Mouse (Mus musculus): Measurements from ENCODE around the gene Fam89b. TPM values are rescaled to one million over a fixed set of nuclear protein-coding genes. Genes with fewer than 3 reads are reported as not detected.

Gene Fam89b
- polyA plus RNA-seq, 1 experiment from 2014 or later = 170 TPM

DNA sequence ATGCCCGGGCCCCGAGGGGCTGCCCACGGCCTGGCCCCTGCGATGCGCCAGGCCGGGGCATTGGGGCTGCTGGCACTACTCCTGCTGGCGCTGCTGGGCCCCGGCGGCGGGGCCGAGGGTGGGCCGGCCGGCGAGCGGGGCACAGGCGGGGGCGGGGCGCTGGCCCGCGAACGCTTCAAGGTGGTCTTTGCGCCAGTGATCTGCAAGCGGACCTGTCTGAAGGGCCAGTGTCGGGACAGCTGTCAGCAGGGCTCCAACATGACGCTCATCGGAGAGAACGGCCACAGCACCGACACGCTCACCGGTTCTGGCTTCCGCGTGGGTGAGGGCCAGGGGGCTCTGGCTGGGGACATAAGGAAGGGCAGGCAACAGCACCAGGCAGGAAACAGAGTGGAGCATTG lies 12.8 kb upstream of the Fam89b start:
- 1% methylated on average over 32 of the region's 32 CpGs for WGBS
- H3K4me2 ChIP-seq (ENCODE audit: low read length) = peak overlapping the region; percentile 99
- peak overlapping the region; percentile 64 for H3K4me3 ChIP-seq (replicated peaks; ENCODE audit: low read length)
- ATAC-seq = peak; percentile 49
- H3K27me3 ChIP-seq (replicated peaks; ENCODE audit: control insufficient read depth, insufficient read depth, low read length) = 0 out of 2 replicates have a peak, but pooled peaks cover 4% of the 10 kb centered on the region
- no peaks in the 10 kb centered on the region for H3K36me3 ChIP-seq (ENCODE audit: control insufficient read depth, insufficient read depth)
- H3K4me1 ChIP-seq (replicated peaks; ENCODE audit: control insufficient read depth, insufficient read depth, low read length) = peaks cover 46% of the 10 kb centered on the region
- peak overlapping the region; percentile 89 for H3K27ac ChIP-seq (ENCODE audit: low read length)
- no peaks in the 10 kb centered on the region for H3K9me3 ChIP-seq (ENCODE audit: control insufficient read depth, low read length)
- peak overlapping the region; percentile 82 for H3K9ac ChIP-seq (replicated peaks; ENCODE audit: low read depth, low read length)

DNA sequence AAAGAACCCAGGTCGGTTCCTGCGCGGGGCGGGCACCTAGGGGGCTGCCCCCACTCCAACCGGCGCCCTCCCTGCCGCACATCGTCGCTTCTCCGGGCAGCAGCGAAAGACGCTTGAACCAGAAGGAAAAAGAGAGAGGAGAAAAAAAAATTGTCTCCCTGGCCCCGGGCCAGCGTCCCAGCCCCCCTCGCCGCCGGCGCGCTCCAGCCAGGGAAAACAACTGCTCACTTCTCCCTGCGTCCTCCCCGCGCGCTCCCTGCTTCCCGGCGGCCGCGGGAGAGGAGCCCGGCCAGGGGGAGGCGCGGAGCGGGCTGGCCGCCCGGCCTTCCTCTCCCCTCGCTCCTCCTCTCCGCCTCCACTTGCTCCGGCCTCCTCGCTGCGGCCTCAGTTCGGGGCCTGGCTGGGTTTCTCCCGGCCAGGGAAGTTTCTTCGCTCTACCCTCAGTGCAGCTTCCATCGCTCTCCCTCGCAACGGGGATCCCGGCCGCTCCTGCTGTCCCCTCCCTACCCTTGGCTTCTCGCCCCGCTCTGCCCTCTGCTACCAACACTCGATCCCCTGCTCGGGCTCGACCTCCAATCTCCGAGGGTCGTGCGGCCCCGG lies 12.3 kb upstream of the Fam89b start:
- Histone ChIP-seq H3K36me3 (ENCODE audit: control insufficient read depth, insufficient read depth) (no peaks in the 10 kb centered on the region), H3K9ac (replicated peaks; ENCODE audit: low read depth, low read length) (peak overlapping the region; percentile 82), H3K27me3 (replicated peaks; ENCODE audit: control insufficient read depth, insufficient read depth, low read length) (0 out of 2 replicates have a peak, but pooled peaks cover 4% of the 10 kb centered on the region), H3K9me3 (ENCODE audit: control insufficient read depth, low read length) (no peaks in the 10 kb centered on the region), H3K4me2 (ENCODE audit: low read length) (peak overlapping the region; percentile 99), H3K27ac (ENCODE audit: low read length) (peak overlapping the region; percentile 89), H3K4me1 (replicated peaks; ENCODE audit: control insufficient read depth, insufficient read depth, low read length) (peaks cover 46% of the 10 kb centered on the region), H3K4me3 (replicated peaks; ENCODE audit: low read length) (peak overlapping the region; percentile 64)
- peak; percentile 70 for ATAC-seq
- WGBS = under 1% methylated on average over 37 of the region's 55 CpGs

DNA sequence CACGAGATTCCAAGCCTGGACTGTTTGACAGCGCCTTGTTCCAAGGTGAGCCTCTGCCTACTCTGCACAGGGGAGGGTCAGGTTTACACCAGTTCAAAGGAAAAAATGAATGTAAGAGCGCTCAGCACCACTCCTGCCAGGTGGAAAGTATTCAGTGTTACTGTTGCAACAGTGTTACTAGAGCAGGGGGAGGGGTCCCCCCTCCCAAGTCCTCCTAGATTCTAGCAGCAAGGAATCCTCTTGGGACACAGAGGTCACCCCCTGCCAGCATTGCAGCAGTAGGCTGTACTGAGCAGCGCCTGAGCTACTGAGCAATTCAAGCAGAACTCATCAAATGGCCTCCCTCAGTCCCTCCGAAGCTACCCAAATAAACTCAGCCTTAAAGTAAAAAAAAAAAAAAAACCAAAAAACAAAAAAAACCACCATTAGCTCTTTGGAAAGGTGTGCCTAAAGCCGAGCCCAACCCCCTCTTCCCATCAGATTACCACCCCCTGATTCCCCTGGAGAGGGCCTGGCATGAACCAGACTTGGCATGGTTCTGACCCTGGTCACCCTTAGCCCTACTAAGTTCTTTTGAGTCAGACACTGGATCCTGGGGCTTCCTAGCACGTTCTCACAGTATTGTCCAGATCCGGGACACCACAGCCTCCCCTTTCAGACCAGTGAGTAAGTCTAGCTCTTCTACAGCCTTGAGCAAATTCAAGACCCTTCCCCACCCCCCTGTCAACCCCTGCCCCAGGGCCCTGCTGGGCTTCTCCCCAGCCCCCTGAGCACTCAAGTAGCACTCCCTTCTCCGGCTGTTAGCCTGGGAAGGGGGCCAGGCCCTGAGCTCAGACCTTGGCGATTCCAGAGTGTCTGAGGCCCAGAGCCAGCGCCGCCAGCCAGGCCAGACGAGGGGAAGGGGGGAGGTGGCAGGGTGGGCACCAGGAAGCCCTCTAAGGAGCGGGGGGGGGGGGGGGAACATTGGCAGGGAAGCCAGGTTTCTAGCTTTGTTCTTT lies 11.2 kb upstream of the Fam89b start, which contains the start of gene Ltbp3:
Gene Ltbp3, plus strand, starts transcription at position 585 of the 998 bp plus-strand sequence.
- H3K27me3 ChIP-seq (replicated peaks; ENCODE audit: control insufficient read depth, insufficient read depth, low read length) = 0 out of 2 replicates have a peak, but pooled peaks cover 4% of the 10 kb centered on the region
- WGBS = 12% methylated on average over 13 of the region's 14 CpGs

DNA sequence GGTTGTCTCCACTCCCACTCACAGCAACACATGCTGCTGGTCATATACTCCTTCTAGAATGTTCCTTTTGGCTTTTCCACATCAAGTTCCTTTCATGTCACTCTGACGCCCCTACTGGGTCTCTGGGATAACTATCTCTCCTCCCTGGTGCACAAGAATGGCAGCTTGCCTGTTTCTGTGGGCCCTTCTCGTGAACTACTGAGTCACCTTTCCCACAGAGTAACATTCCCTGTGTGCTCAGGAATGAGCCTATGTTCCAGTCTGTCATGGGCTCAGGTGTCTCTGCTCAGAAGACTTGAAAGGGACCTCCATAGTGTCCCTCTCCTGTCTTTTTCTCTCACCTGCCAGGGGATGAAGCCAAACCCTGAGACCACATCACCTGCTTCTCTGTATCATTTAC lies 10.0 kb upstream of the Fam89b start:
- Histone ChIP-seq H3K4me3 (replicated peaks; ENCODE audit: low read length) (no peak overlapping the region), H3K9ac (replicated peaks; ENCODE audit: low read depth, low read length) (no peak overlapping the region), H3K9me3 (ENCODE audit: control insufficient read depth, low read length) (no peaks in the 10 kb centered on the region), H3K4me1 (replicated peaks; ENCODE audit: control insufficient read depth, insufficient read depth, low read length) (peaks cover 31% of the 10 kb centered on the region), H3K4me2 (ENCODE audit: low read length) (no peak overlapping the region), H3K27me3 (replicated peaks; ENCODE audit: control insufficient read depth, insufficient read depth, low read length) (0 out of 2 replicates have a peak, but pooled peaks cover 2% of the 10 kb centered on the region), H3K27ac (ENCODE audit: low read length) (no peak overlapping the region), H3K36me3 (ENCODE audit: control insufficient read depth, insufficient read depth) (no peaks in the 10 kb centered on the region)
- no peak for ATAC-seq
- WGBS = 59% methylated on average over 2 of the region's 2 CpGs

More for the DNA sequence above, 11.2 kb upstream of the Fam89b start, which contains the start of gene Ltbp3:
- H3K36me3 ChIP-seq (ENCODE audit: control insufficient read depth, insufficient read depth) = no peaks in the 10 kb centered on the region
- peak within 1 kb of the TSS; percentile 89 for H3K27ac ChIP-seq (ENCODE audit: low read length)
- H3K4me2 ChIP-seq (ENCODE audit: low read length) = peak within 1 kb of the TSS; percentile 99
- peak within 1 kb of the TSS; percentile 64 for H3K4me3 ChIP-seq (replicated peaks; ENCODE audit: low read length)
- peak within 1 kb of the TSS; percentile 82 for H3K9ac ChIP-seq (replicated peaks; ENCODE audit: low read depth, low read length)
- peak; percentile 80 for ATAC-seq
- H3K4me1 ChIP-seq (replicated peaks; ENCODE audit: control insufficient read depth, insufficient read depth, low read length) = peaks cover 35% of the 10 kb centered on the region
- no peaks in the 10 kb centered on the region for H3K9me3 ChIP-seq (ENCODE audit: control insufficient read depth, low read length)

DNA sequence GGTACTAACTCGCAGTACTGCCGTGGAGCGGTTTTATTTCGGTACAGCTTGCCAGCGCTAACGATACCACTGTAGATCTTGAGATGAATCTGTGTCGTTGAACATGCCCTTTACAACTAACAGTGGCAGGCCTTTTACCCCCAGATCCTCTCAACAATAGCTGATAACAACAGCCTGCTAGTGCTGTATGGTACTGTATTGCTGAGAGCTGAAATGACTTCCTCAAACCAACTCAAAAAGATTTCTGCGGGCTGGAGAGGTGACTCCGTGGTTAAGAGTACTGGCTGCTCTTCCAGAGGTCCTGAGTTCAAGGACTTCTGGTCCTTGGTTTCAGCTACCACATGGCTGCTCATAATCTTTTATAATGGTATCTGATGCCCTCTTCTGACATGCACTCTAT lies 4.9 kb upstream of the Fam89b start:
- peaks cover 21% of the 10 kb centered on the region for H3K4me1 ChIP-seq (replicated peaks; ENCODE audit: control insufficient read depth, insufficient read depth, low read length)
- H3K9me3 ChIP-seq (ENCODE audit: control insufficient read depth, low read length) = no peaks in the 10 kb centered on the region
- no peaks in the 10 kb centered on the region for H3K27me3 ChIP-seq (replicated peaks; ENCODE audit: control insufficient read depth, insufficient read depth, low read length)
- H3K27ac ChIP-seq (ENCODE audit: low read length) = no peak overlapping the region
- no peak for ATAC-seq
- H3K4me2 ChIP-seq (ENCODE audit: low read length) = no peak overlapping the region
- no peak overlapping the region for H3K4me3 ChIP-seq (replicated peaks; ENCODE audit: low read length)
- 76% methylated on average over 9 of the region's 9 CpGs for WGBS
- H3K9ac ChIP-seq (replicated peaks; ENCODE audit: low read depth, low read length) = no peak overlapping the region
- H3K36me3 ChIP-seq (ENCODE audit: control insufficient read depth, insufficient read depth) = no peaks in the 10 kb centered on the region

DNA sequence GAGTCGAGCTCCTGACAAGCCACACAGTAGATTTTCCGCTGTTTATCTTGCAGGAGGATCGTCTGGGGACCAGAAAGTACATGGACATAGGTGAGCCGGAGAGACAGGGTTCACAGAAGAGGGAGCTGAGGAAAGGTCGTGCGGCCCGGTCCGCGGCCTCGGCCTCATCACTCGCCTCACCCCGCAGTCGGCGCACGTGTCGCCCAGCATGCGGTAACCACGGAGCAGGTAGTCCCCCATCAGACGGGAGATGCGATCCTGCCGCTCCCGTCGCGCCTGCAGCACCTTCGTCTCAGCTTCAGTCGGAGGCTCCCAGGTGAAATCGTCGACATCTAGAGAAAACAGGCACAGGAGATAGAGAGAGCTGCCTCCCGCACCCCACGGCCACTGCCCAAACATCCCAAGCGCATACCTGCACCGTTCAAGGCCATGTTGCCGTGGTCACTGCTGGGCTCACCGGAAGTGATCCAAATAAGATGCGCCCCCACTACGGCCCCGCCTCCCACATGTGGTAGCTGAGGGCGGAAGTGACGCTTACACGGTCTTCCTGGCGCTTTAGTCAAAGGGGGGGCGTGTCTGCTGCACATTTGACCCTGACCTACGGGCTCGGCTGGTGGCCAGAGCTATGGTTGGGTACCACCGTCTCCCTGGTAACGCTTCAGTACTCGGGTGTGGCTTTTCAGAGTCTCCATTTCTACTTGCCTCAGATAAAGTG lies 2.0 kb upstream of the Fam89b start:
- Histone ChIP-seq H3K4me2 (ENCODE audit: low read length) (peak overlapping the region; percentile 97), H3K36me3 (ENCODE audit: control insufficient read depth, insufficient read depth) (no peaks in the 10 kb centered on the region), H3K4me1 (replicated peaks; ENCODE audit: control insufficient read depth, insufficient read depth, low read length) (peaks cover 42% of the 10 kb centered on the region), H3K27ac (ENCODE audit: low read length) (no peak overlapping the region), H3K4me3 (replicated peaks; ENCODE audit: low read length) (peak overlapping the region; percentile 78), H3K27me3 (replicated peaks; ENCODE audit: control insufficient read depth, insufficient read depth, low read length) (no peaks in the 10 kb centered on the region), H3K9ac (replicated peaks; ENCODE audit: low read depth, low read length) (peak overlapping the region; percentile 52), H3K9me3 (ENCODE audit: control insufficient read depth, low read length) (no peaks in the 10 kb centered on the region)
- peak; percentile 73 for ATAC-seq
- 1% methylated on average over 47 of the region's 47 CpGs for WGBS

DNA sequence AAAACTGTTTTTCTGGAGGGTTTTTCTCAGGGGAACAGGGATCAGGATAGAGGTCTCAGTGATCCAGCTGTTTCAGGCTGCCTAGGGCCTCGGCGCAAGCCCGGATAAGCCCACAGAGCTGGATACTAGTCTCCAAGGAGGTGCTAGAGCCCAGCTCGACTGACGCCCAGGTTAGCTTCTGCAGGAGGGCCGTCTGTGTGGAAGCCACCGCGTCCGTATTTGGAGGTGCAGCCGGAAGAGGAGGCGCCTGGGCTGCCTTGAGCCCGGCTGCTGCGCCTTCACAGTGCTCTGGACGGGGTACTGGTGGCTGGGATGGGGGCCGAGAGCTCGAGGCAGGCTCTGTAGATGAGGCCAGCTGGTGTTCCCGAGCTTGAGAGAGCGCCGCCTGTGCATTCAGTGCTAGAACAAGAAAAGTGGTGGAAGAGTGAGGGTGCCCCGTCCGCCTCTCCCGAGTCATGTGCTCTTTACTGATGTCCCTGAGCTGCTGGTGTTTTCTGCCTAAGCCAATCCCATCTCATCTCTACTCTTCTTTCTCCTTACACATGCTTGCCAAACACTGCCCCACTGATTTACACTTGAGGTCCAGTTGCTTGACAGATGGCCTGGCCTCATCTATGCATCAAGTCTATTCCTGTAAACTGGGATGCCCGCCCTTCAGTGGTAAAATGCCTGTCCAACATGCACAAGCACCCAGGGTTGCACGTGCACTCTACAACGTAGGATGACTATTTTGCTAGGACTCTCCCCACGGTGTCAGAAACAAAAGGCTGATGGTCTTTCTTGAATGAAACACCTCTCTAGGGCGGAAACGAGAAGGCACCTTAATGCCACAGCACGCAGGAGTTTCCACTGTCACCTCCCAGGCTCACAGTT lies 1.1 kb upstream of the Fam89b start:
- H3K4me3 ChIP-seq (replicated peaks; ENCODE audit: low read length) = peak overlapping the region; percentile 78
- H3K4me1 ChIP-seq (replicated peaks; ENCODE audit: control insufficient read depth, insufficient read depth, low read length) = peaks cover 51% of the 10 kb centered on the region
- no peaks in the 10 kb centered on the region for H3K9me3 ChIP-seq (ENCODE audit: control insufficient read depth, low read length)
- peak overlapping the region; percentile 97 for H3K4me2 ChIP-seq (ENCODE audit: low read length)
- H3K27ac ChIP-seq (ENCODE audit: low read length) = no peak overlapping the region
- peak overlapping the region; percentile 52 for H3K9ac ChIP-seq (replicated peaks; ENCODE audit: low read depth, low read length)
- H3K27me3 ChIP-seq (replicated peaks; ENCODE audit: control insufficient read depth, insufficient read depth, low read length) = no peaks in the 10 kb centered on the region
- WGBS = 76% methylated on average over 29 of the region's 29 CpGs
- ATAC-seq = no peak
- H3K36me3 ChIP-seq (ENCODE audit: control insufficient read depth, insufficient read depth) = no peaks in the 10 kb centered on the region

DNA sequence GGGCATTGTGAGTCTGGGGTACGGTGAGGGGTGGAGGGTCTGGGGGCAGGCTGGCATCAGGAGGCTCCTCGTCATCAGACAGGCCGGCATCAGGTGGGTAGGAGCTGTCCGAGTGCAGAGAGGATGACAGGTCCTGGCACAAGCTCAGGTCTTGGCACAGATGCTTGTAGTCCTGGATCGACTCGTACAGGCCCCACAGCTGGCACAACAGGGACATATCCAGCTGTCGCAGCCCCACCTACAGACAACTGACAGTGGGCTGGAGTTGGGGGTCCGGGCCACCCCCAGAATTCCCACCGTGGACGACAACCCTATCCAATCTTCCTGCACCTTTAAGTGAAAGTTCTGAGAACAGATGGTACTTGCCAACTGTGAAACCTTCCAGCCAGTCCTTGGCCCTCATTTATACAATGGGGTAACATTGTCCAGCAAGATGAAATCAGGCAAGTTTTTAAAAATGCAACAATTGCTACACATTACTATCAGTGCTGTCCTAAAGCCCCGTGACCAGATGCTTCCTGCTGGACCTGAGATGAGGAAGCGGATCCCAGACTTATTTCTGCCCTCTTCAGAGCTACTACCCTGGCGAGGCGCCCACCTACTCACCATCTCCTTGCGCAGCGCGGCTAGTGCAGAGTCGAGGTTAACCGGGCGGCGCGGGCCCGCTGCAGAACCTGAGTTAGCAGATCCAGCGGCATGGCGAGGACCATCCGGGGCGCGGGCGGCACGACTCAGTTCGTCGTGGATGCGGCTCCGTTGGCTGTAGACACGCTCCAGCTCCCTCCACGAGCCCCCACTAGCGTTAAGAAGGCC lies 616 bp downstream of the Fam89b start:
- Histone ChIP-seq H3K9me3 (ENCODE audit: control insufficient read depth, low read length) (no peaks in the 10 kb centered on the region), H3K27me3 (replicated peaks; ENCODE audit: control insufficient read depth, insufficient read depth, low read length) (no peaks in the 10 kb centered on the region), H3K36me3 (ENCODE audit: control insufficient read depth, insufficient read depth) (no peaks in the 10 kb centered on the region; the same call in 1 of the 2 replicates), H3K4me1 (replicated peaks; ENCODE audit: control insufficient read depth, insufficient read depth, low read length) (peaks cover 60% of the 10 kb centered on the region), H3K9ac (replicated peaks; ENCODE audit: low read depth, low read length) (peak overlapping the region; percentile 99), H3K4me3 (replicated peaks; ENCODE audit: low read length) (peak overlapping the region; percentile 86), H3K27ac (ENCODE audit: low read length) (peak overlapping the region; percentile 91), H3K4me2 (ENCODE audit: low read length) (peak overlapping the region; percentile 100)
- ATAC-seq = peak; percentile 34
- 5% methylated on average over 37 of the region's 37 CpGs for WGBS
